Mouse (Mus musculus): ENCODE data around the gene Cyth1.

- no peak for TF ChIP-seq POLR2A (IDR thresholded peaks at IDR 0.05; ENCODE audit: low read depth, low read length)
- TF ChIP-seq CTCF (IDR thresholded peaks at IDR 0.05; ENCODE audit: extremely low read depth, insufficient read depth, insufficient read length, insufficient replicate concordance) = no peak
These were observed 38.0 kb upstream of the Cyth1 start for GRCm38 (mm10) chr11:118286434-118286833.
